Mouse (Mus musculus) gastrocnemius, adult 18-20 months (tissue): ENCODE measurements at regions not wholly inside any gene's neighbourhood (a gene's known extent, or its start where the extent isn't known, plus 50 kb on each side); places are given as distances from the start of the nearest gene placed in this dataset.
"Not testable (repeated sequence)": the region's sequence is repeated elsewhere in the genome, so short reads cannot be mapped to it uniquely, and the experiment has no call there.

ENCODE experiments used
- DNase-seq: peaks from one replicate; pipeline ENCODE4 v3.0.0; 2021; ENCODE audit warnings: low spot score

DNA sequence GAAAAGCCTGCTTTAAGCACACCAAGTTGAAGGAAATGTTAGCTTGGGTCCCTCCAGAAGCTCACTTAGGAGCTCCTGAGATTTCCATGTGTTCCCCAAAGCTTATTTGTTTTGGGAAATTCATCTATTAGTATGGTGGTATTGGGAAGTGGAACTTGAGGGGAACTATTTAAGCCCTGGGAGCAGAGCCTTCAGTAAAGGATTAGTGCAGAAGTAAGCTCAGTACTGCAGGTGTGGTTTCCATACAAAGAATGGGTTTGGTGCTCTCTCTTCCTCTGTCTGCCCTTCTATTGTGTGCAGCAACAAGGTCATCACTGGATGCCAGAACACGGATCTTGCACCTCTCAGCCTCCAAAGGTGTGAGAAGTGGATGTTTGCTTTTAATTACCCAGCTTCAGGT lies 57.2 kb downstream of the Foxa2 start:
- DNase-seq, result no peak

DNA sequence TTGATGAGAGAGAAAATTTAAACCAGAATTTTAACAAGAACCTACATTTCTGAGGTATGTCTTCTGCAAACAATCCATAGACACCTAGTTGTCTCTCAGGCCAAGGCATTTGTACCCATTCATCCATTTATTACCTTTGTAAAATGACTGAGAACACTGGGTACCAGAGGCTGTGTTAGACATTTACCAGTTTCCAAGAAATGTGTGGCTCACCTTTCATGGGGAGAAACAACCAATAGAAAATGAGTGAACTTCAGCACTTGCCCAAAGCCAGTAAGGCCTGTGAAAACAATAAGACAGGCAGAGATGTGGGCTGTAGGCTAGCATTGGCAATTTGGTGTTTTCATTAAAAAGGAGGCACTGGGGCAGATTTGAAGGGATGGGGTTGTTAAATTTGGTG lies 58.2 kb downstream of the Foxa2 start:
- no peak for DNase-seq

DNA sequence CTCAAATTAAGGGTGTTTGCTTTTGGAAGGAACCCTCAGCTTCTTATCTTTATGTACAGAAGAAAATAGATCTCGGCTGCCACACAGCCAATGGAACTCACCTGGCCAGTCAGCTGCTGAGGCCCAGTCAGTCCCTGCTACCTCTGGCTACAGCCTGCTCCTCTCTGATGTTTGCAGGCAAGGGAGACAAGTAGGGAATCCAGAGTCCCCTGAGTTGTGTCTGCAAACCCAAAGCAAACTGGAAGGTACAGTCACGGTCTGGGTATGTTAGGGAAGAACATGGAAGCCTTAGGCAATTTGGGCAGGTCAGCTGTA lies 61.6 kb downstream of the Foxa2 start:
- DNase-seq, result no peak

DNA sequence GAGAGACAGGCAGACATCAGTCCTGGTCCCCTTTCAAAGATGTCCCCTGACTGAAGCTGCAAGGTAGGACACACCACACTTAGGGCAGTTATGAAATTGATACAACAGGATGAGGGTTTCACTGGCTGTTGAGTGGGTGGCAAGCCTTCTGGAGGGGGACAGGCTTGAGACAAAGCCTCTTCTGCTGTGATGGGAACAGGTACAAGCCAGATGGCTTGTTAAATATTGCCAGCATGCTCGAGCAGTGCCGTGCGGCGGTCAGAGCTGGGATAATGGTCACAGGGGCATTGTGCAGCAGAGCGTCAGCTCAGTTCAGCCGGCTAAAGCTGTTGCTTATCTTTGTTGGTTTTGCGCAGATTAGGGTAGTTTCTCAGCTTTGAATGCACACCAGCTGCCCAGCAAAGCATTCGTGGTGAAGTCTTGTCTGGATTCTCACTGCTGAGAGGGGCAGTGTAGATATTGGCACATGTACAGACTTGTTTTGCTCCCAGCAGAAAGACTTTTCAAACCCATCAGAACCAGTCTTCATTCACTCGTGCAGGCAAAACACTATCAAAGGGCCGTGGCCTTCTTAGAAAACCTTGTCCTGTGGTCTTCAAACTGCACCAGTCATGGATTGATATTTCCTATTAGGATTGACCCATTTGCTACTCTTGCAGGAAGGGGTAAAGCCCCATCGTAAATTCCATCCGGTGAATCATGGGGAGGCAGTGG lies 62.1 kb downstream of the Foxa2 start:
- DNase-seq, result no peak

DNA sequence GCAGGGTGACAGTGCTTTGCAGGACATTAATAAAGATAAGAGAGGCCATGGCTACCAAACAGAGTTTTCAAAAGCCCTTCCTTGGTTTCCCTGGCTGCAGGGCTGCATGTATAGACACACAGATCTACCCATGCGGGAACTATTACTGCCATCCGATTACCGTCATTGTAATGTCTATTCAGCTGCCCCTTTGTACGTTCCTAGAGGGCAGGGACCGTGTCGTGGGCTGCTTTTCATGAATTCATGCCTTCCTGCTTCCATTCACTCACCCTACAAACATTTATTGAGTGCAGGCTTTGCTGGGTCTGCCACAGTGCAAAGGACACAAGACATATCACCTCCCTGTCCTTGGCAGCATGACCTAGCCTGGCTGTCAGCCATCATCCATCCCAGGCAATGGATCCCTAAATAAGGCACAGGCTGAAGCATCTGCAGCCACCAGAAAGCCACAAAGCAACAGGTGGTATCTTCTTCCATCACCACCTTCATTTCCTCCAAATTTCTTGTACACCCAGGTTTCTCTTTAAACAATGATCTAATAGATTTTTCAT lies 65.8 kb downstream of the Foxa2 start:
- DNase-seq, result no peak

DNA sequence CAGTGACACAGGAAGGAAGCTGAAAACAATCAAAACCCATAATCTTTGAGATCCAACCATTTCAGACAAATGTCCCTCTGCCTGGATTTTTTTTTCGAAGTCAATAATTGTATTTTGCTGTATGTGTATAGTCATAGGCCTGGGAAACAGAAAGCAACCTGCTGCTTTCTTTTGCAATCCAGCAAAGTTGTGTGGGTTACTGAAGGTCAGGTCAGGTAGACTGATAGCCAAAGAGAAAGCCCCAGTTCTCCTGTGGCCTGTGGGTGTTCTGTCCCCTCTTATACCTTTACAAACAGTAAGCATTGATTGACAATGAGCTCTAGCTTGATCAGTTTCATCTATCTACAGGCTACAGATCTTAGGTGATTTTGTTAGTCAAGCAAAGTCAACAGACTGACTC lies 66.4 kb downstream of the Foxa2 start:
- no peak for DNase-seq

DNA sequence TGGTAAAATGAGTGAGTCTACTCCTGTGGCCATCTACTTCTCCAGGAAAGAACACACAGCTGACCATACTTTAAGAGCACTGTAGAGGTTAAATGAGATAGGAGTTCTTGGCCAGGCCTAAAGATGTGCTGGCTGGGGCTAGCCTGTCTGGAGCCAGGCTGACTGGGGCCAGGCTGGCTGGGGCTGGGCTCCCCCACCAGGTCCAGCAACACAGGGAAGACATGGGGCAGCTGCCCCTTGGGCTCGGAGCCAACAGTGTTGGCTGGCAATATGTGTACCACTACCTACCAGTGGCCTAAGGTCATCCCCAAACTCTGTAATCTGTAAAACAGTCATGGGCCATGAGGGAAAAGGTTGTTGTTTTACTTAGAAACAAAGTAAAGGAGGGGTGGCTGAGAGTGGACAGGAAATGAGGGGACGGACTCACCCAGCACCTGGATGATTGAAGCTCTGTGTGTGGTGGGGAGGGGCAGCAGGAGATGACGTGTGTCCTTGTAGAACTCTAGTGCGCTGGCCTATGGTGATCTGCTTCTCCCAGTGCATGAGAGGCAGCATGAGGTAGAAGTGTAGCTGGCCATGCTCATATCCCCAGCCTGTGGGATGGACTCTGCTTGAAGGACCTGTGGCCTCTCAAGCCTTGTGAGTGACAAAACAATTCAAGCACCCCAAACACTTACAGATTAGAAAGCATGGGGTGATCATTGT lies 67.0 kb downstream of the Foxa2 start:
- no peak for DNase-seq

DNA sequence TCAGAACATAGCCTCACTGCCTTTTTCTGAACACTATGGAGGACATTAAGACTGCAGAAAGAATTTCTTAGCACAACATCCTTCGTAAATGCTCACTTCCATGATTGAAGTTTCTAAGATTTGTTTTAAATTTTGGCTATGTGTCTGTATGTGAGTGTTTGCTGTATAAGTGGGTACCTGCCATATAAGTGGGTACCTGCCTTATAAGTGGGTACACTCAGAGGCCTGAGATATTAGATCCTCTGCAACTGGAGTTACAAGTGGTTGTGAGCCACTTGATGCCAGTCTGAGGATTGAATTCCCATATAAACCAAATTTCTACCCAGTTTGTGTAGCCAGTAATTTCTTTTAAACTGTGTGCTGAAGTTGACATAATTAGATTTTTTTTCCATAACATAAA lies 67.8 kb downstream of the Foxa2 start:
- DNase-seq, result no peak

DNA sequence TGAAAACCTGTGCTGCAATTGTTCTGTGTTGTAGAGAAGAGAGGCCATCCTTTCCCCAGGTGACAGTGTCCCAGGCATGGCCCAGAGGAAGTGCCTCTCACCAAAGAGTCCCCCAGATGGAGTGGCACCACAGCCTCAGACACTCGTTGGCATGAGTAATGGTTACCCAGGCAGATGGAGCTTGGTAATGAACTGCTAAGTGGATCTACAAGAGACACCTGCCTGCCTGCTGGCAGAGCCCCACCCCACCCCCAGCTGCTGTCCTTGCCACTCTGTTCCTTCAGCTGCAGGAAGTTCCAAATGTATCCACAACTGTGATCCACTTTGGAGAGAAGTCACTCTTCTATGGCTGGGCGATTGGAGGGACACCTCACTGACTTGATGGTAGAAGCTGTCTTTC lies 72.0 kb downstream of the Foxa2 start:
- DNase-seq, result no peak

DNA sequence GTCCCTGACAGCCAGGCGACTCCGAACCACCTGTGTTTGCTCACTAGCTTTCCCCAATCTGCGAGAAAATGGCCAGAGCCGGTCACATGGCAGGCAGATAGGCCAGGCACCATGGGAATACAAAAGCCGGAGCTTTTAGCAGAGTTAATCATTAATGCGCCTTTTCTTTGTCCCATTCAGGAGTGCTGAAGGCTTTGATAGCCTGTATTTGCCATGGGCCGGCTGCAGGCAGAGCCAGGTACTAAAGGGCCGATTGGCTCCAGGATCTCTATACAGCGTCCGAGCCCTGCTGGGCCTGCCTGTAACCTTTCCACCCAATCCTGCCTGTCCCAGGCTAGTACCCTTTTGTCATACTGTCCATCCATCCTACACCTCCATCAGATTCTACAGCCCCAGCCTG lies 78.1 kb downstream of the Foxa2 start:
- no peak for DNase-seq

DNA sequence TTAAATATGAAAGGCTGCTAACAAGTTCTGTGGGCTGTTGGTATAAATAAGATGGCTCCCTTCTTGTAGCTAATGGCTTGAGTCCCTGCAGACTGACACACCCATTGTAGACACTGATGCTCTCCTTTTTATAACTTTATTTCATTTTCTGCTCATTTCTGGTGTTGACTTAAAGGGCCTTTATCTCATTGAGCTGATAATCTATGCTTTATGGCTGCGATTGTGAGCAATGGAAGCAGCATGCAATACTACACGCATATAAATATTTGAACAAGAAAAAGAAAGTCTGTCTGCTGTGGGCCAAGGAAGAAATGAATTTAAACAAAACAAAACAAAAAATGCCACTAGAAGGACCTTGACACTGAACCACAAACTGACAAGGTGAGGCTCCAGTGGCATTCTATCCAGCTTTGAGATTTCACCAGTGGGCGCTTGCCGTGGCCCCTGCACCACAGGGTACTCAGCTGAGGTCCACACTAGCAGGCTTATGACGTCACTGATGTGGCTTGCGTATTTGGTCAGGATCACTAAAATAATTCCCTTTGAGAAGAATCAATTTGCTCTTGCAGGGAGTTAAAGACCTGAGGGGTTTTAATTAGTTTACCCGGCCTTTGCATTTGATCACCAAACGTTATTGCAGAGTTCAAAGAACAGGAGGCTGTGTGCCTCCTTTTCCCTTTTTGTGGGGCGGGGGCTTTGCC lies 78.8 kb downstream of the Foxa2 start:
- no peak for DNase-seq

DNA sequence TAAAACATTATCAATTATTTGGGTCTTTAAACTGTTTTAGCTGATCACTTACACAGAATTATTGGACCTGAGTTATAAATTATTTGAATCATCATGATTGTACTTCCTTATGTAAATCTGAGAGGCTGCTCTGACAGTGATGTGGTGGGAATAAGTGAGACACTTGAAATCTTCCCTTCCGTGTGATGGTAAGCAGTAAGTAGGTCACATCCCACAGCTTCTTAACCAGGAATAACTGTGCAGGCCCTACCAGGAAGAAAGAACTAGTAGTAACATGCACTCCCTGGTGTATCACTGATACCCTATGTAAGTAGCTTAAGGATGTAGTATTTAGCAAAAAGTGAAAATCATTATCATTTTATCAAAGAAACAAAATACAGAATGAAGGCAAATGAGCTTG lies 83.5 kb downstream of the Foxa2 start:
- not testable (repeated sequence) for DNase-seq

DNA sequence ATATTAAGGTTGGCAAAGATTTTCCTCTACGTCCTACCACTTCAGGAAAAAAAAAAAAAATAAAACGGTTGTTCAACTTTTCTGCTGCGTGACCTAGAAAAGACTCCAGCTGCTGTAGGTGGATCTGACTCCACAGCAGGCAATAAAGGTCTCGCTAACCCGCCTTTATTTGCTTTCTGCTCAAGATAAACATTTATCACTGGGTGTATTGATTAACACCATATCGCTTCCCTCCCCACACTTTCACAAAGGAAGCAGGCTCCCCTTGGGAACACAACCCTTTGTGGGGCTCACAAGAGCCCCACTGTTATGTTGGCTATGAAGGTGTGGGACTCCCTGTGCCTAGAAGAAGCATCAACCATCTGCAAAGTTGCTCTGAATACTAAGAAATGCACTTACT lies 85.1 kb downstream of the Foxa2 start:
- no peak for DNase-seq

DNA sequence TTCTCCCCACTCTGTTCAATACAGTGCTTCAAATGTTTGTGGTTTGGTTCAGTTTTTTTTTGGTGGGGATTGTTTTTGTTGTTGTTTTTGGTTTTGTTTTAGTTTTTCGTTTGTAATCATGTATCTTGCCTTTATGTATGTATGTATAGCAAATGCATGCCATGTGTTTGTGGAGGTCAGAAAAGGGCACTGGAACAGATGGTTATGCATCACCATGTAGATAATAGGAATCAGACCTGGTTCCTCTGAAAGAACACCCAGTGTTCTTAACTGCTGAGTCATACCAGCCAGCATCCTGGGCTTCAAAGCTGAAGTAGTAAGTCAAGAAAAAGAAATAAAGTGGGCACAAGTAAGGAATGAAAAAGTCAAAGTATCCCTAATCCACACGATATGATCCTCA lies 92.6 kb downstream of the Foxa2 start:
- no peak for DNase-seq

DNA sequence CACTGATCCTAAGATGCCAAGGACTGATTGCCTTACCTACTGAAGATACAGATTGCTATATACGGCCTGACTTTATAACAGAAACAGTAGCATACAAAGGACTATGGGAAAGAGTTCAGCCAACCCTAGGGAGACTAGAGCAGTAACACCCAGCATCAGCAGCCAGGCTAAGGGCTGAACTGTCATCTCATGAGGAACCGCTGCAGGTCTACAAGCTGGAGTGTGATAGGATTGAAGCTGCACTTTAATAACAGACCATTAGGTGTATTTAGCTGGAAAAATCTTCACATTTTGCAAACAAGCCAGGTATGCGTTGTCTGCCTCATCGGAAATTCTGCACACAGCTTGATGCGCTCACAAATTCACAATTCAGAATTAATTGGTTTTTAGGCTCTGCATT lies 95.5 kb downstream of the Foxa2 start:
- DNase-seq, result no peak

DNA sequence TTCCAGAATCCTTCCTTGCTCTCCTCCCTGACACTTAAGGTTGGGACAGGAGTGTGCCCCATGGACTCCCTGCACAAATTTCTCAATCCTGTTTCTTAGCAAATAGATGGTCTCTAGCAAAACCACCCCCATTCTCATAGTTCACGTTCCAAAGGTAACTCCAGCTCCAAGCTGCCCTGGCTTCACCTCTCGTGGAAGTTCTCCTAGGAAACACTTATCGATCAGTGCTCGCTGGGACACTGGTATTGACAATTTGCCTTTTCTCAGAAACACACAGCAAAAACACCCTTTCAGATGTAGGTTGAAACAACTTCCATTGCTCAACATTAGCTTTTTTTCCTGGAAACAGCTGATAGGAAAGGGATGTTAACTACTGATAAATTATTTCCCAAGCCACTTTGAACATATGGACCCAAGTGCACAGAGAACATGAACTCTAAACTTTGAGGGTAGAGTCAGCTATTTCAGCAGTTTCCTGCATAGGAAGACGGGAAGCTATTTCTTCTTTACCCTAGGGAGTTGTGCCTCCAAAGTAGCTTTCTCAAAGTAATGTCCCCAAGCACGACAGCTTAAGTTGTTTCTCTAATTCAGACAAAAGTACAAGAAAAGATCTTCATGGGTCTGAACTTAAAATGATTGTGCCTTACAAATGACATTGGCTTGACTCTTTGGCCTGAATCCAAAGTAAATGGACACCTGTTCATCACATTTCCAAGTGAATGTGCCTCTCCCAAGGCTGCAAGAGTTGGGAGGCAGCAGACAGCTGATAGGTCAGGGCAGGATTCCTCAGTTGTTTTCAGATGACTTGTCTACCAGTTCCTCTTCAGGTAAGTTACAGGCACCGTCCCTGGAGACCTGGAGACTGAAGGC lies 102.4 kb downstream of the Foxa2 start:
- DNase-seq, result no peak

DNA sequence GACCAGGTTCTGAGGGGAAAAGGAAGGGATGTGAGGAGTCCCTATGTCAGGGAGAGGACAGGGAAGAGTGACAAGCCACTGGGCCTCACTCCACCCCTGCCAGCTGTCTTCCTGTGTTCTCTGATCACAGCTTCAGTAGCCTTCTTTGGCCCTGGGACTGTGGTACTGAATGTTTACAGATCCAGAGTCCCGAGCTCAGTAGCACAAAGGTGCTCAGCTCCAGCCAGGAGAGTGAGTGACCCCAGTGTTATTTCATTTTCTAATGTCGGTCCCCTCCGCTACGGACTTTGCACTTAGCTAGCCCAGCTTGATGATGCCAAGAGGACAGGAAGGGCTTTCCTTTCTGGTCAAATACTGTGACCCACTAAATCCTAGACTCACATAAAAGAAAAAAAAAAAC lies 104.2 kb downstream of the Foxa2 start:
- no peak for DNase-seq

DNA sequence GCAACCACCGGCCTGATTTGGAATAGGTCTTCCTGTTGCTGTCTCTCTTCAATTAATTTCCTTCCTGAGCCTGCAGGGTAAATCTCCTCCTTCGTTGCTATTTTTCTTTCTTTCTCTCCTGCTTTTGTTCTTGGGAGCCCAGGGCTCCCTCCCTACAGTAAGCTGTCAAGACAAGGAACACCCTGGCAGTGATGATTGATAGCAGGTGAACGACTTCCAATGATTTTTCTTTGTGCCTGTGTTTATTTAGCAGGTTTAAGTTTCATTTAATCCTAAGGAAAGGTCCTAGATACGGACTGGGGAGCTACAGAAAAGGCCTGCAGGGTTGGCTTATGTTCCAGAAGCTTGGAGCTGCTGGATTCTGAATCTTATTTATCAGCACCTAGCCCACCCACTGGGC lies 105.5 kb downstream of the Foxa2 start:
- no peak for DNase-seq

DNA sequence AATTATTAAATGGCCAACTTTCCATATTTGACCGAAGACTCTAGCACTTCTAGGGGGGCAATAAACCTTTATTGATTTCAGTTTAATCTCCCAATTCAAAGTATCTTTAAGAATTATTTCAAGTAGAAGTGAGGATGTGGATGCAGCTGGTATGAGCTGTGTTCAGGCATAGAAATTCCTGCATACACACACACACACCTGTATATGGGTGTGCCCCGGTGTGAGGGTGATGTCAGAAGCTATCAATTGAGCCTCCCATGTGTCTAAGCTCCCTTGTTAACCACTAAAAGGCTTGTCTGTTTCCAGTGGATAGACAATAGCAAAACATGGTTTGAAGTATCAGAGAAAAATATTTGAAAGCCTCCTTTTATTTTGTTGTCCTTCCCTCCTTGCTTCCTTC lies 114.3 kb downstream of the Foxa2 start:
- DNase-seq, result no peak

DNA sequence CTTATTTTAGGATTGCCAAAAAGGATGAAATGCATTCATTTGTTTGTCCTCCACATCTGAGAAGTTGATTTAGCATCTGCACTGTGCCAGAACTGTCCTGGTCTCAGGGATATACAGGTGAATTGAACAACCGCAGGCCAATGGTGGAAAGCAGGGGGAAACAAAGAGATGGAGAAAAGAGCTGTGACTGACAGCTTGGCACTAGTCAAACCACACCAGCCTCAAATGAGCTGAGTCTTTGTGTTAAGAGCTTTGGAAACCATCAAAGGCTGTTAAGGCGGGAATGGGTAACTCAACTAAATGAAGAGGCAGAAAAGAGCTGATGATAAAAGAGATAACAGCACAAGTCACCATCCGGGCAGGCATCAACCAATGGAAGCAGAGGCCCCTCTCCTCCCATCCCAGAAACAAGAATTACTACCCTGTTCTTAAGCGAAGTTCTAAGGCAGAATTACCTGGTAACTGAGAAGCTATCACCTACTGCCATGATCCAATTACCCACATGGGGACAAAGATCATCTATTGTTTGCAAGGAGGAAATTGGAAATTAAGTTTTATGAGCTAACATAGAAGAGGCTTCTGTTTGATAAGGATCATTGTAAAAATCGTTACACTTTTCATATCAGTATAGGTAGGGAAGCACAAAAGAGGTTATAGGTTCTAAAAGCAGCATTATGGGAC lies 117.6 kb downstream of the Foxa2 start:
- no peak for DNase-seq
